Mouse (Mus musculus): ENCODE measurements at regions not wholly inside any gene's neighbourhood (a gene's known extent, or its start where the extent isn't known, plus 50 kb on each side); places are given as distances from the start of the nearest gene placed in this dataset.

DNA sequence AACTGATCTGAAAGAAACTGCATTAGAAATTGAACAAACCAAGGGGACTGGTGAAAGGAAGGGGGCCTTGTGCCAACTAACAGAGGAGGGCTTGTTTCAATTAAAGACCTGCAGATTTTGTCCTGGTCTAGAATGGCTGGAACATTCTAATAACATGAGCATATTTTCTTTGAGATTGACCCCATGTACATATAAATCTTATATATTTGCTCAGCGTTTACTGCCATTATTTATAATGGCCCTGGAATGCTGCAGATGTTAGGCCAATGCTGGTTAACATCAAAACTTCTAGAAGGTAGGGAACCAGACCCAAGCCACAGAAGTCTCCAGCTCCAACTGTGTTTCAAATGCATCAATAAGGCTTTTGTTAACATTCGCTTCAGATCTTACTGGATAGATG is 326.4 kb downstream of the Tns1 start:
- no peak for DNase-seq

GRCm38 (mm10) chr1:73797413-73797812 is 326.8 kb downstream of the Tns1 start:
- DNase-seq = no peak

DNA sequence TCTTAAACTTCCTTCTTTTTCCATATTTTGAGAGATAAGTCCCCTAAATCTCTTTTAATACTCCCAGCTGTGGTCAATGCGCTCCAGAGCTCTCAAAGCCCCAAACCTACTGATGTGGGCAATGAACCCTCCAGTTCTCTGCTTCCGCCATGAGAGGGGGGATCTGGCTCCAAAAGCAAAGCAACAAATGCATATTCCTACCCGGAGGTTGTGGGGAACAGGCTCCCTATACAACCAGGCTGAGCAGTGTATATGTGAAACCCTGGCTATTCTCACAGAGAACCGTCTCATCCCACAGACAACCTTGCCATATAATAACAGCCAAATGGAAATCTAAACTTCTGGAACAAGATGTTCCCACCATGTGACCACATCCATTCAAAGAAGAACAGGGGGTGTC is 330.4 kb downstream of the Tns1 start:
- no peak for DNase-seq

GRCm38 (mm10) chr1:73793256-73793655 is 331.0 kb downstream of the Tns1 start:
- DNase-seq = no peak

DNA sequence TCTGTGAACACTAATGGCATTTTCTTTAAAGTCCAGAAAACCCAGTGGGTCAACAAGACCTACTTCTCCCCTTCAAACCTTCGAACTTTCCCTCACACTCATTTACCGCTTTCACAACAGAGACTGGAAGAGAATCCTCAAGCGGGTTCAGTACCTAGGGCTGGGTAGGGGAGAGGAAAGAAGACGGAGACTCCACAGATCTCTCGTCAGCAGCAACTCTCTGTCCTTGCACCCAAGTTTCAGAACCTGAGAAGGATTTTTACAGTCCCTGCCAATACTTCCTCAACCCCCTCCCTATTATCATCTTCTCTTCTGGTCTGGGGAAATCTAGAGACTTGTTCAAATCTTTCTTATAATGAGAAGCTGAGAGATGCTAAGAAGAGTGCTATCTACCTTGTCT is 331.9 kb downstream of the Tns1 start:
- no peak for DNase-seq

DNA sequence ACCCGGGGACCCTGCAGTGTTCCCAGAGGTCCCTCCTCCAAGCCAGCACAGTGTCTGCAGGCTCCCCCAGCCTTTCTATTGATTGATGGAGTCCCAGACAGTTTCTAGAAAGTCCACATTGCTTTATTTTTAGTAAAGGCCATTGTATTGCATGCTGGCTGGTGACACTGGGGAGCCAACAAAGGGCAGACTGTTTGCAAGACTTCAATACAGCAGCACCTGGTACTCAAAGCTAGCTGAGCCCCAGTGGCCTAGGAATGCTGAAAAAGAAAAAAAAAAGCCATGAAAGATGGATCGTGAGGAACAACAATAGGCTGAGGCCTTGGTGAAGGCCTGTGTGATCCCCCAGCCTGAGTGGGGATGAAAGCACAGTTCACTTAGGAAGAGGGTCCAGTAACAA is 336.6 kb downstream of the Tns1 start:
- DNase-seq = no peak

DNA sequence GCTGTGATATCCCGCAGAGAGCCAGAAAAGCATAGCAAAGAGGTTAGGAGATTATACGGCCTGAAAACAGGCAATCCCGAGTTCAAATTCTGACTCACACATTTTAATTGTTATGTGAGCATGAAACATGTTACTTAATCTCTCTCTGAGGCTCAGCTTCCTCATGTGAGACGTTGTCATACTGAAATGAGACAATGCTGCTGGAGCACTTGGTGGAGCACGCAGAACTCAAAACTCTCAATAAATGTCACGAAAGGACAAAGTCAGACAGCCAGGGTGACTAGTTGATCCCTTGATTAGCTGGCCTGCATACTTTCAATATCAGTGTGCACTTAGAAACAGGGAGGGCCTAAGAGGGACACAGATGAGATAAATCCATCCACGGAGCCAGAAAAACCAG is 337.0 kb downstream of the Tns1 start:
- DNase-seq = no peak

- no peak for DNase-seq
Observed at GRCm38 (mm10) chr1:73783303-73783702, 340.9 kb downstream of the Tns1 start.

DNA sequence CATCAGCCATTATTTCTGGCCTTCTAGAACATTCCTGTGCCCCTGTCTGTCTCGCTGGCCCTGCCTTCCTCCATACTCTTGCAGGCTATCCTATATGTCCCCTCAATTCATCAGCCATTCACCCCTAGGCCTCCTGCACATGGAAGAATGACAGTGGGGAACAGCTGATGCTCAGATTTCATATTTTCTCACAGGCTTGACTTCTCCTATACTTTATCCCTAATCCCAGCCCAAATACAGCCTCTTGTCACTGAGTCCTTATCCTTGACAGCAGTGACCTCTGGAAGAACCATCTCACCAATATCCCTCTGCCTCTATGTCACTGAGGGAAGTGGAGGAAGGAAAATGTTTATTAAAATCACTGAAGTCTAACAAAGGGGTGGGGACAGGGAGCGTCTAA is 341.4 kb downstream of the Tns1 start:
- no peak for DNase-seq

- DNase-seq = no peak
Observed at GRCm38 (mm10) chr1:73771773-73772172, 352.5 kb downstream of the Tns1 start.

DNA sequence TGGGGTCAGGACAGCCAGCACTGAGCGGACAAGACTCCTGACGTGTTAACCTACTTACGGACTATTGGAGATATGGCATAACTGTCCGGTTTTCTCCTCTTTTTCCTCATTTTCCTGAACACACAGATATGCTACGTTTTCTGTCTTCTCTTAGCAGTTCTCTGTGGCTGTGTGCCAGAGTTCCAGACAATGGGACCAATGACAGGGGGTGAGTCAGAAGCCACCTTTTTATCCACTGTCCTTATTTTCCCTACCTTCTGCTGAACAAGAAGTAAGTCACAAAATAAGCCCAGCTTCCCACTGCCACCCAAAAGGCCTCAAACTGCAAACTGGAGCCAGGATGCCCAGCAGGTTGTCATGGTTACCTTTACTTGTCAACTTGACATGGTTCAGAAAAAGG is 353.6 kb downstream of the Tns1 start:
- DNase-seq = peak; percentile 22

GRCm38 (mm10) chr1:73764611-73765333 is 359.5 kb downstream of the Tns1 start:
- DNase-seq = no peak

GRCm38 (mm10) chr1:73758110-73759061 is 365.9 kb downstream of the Tns1 start:
- no peak for DNase-seq

GRCm38 (mm10) chr1:73755791-73756190 is 368.5 kb downstream of the Tns1 start:
- DNase-seq = peak; percentile 13

- DNase-seq = no peak
Observed at GRCm38 (mm10) chr1:73754928-73755327, 369.3 kb downstream of the Tns1 start.

- no peak for DNase-seq
Observed at GRCm38 (mm10) chr1:73753157-73753556, 371.1 kb downstream of the Tns1 start.

- DNase-seq = no peak
Observed at GRCm38 (mm10) chr1:73748702-73749101, 375.5 kb downstream of the Tns1 start.

GRCm38 (mm10) chr1:73744555-73745234 is 379.6 kb downstream of the Tns1 start:
- DNase-seq = no peak

DNA sequence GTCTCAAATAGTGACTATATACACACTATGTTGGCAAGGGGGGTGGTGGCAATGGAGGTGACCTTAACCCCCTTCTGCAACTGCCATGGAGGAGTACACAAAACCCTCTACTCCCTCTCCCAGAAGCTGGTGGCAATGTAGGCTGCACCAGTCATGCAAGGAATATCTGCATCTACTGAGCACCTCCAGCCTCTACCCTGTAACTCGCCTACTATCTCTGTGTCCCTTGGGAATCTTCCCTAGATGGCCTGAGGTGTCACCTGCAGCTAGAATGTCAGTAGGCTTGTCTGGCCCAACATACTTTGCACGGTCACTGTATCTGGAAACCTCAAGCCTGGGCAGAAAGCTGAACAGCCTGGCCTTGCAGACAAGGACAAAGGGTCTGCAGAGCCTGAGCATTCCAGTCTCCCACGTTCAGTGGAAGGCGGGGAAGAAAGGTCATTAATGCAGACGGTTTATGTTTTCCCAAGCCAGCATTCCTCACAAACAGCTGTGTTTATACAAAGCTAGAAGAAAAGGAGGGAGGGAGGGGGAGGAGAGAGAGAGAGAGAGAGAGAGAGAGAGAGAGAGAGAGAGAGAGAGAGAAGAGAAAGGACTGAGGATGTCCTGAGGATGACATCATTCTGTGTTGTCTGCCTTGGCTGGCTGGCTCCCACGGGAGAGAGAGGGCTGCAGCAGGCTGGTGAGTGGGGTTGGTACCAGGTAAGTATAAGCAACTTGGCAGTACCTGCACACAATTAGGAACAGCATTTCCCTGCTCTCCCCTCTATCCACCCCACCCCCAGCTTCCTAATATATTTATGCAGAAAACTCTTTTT is 380.3 kb downstream of the Tns1 start:
- DNase-seq = peak; percentile 52

GRCm38 (mm10) chr1:73737083-73737482 is 387.2 kb downstream of the Tns1 start:
- peak; percentile 80 for DNase-seq

- no peak for DNase-seq
Observed at GRCm38 (mm10) chr1:73728377-73728776, 395.9 kb downstream of the Tns1 start.

DNA sequence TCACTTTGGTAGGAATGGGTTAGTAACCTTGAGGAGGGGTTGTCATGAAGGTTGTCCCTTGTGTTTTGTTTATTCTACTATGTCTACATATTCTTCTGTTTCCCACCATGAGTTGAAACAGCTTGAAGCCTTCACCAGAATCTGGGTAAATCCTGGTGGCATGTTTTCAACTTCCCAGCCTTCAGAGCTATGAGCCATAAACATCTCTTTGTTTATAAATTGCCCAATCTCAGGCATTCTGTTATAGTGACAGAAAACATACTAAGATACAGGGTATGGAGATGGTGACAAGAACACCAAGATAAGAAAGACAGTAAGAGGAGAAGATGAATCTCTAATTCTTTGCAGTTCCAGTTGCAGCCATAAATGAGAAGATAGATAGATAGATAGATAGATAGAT is 396.5 kb downstream of the Tns1 start:
- no peak for DNase-seq

- DNase-seq = no peak
Observed at GRCm38 (mm10) chr1:73726658-73727057, 397.6 kb downstream of the Tns1 start.
